Mouse (Mus musculus): ENCODE data around the gene Gm43720.

- no peak for TF ChIP-seq EP300 (IDR thresholded peaks at IDR 0.05; ENCODE audit: low read depth)
- TF ChIP-seq CTCF (IDR thresholded peaks at IDR 0.05; ENCODE audit: low read depth): no peak
Measured at GRCm38 (mm10) chr5:138299613-138300012, 19.9 kb upstream of the Gm43720 start.
